Mouse (Mus musculus): ENCODE results near the gene a.

Gene a

GRCm38 (mm10) chr2:154782856-154783650 lies 8.1 kb upstream of the a start:
- no peak for DNase-seq (ENCODE audit: extremely low read depth, low read depth, low spot score)

GRCm38 (mm10) chr2:154785284-154785683 lies 5.9 kb upstream of the a start:
- no peak for DNase-seq (ENCODE audit: extremely low read depth, low read depth, low spot score)

GRCm38 (mm10) chr2:154786187-154786586 lies 5.0 kb upstream of the a start:
- DNase-seq (ENCODE audit: extremely low read depth, low read depth, low spot score): no peak

DNA sequence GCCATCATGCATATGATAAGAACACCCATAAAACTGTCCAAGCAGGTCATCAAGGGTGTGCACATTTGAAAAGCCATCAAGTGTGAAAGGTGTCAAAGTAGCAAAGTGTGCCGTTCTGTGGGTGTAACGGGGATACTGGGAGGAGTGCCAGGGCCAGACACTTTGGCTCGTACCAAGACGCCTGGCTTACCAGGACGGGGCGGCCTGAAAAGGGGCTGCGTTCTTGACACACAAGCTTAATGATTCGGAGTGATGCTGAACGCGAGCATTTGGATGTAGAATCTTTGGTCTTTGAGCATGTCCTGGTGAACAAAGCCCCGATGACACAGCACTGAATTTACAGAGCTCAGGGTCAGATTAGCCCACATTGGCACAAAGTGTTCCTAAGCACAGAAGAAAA lies 4.4 kb upstream of the a start:
- no peak for DNase-seq (ENCODE audit: extremely low read depth, low read depth, low spot score)

- DNase-seq (ENCODE audit: extremely low read depth, low read depth, low spot score): no peak
These were observed 1.8 kb upstream of the a start for GRCm38 (mm10) chr2:154789381-154789780.

DNA sequence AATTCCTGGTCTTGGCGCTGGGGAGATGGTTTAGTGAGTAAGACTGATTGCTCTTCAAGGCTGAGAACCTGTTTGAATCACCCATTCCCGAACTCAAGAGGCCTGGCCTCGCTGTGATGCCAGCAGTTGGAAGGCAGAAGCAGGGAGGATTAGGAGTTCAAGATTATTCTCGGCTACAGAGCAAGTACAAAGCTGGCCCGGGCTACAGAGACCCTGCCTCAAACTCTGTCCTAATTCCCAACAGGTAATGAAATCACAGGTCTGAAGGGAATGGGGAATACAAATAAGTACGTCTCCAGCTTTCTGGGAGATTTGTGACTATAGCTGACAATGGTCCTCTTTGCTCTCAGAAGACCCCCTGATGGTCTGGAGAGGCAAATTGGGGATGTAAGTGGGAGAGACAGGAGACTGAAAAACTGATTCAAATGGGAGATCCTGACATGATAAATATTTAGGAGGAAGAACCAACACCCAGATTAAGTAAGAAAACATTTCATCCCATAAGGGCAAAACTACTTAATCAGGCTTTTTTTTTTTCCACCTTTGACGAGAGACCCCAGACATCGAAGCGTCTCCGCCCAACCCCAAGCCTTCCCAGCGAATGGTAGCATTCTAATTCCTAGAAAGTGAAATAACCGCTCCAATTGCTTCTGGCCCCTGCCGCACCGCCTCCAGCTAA lies 1.1 kb upstream of the a start:
- DNase-seq (ENCODE audit: extremely low read depth, low read depth, low spot score): no peak

- DNase-seq (ENCODE audit: extremely low read depth, low read depth, low spot score): no peak
These were observed 750 bp downstream of the a start for GRCm38 (mm10) chr2:154791661-154792642.

- no peak for DNase-seq (ENCODE audit: extremely low read depth, low read depth, low spot score)
These were observed 12.2 kb downstream of the a start for GRCm38 (mm10) chr2:154803372-154803771.

GRCm38 (mm10) chr2:154803845-154804244 lies 12.6 kb downstream of the a start:
- no peak for DNase-seq (ENCODE audit: extremely low read depth, low read depth, low spot score)

DNA sequence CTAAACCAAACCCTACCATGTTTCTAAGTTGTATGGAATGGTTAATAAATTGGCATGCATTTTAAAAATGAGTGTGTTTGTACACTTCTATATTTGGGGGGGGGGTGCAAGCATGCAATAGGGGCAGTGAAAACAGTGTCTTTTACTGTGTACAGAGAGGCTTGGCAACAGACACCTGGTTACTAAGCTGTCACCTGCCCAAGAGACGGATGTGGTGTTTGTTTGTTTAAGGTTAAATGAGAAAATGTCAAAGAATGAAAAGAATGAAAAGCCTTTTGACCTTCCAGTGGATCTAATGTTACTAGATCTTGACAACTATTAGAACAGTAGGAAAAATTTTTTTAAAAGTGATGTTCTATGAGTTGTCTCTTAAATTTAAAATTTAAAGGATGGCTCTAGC lies 16.5 kb downstream of the a start:
- no peak for DNase-seq (ENCODE audit: extremely low read depth, low read depth, low spot score)

DNA sequence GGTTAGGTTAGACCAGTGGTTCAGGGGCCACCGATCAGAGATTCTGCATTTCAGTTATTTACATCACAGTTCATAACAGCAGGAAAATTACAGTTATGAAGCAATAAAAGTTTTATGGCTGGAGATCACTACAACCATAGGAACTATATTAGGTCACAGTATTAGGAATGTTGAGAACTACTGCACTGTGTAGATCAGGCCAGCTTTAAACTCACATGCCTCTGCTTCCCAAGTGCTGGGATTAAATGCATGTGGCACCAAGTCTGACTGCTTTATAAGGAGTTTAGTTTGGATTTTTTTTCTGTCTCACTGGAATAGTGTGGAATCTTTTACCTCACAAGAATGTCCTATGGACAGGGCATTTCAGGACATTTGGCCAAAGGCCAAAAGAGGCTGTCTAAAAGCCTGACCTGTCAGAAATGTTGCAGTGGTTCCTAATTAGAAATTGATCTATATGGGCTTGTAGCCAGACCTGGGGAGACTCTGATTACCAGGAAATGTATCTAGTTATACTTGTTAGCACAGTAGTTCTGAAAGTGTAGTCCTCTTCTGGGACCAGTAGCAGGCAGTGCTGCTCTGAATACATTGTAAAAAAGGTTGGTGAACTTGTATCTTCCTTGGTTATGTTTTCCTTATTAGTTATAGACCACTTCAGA lies 18.0 kb downstream of the a start:
- DNase-seq (ENCODE audit: extremely low read depth, low read depth, low spot score): no peak

DNA sequence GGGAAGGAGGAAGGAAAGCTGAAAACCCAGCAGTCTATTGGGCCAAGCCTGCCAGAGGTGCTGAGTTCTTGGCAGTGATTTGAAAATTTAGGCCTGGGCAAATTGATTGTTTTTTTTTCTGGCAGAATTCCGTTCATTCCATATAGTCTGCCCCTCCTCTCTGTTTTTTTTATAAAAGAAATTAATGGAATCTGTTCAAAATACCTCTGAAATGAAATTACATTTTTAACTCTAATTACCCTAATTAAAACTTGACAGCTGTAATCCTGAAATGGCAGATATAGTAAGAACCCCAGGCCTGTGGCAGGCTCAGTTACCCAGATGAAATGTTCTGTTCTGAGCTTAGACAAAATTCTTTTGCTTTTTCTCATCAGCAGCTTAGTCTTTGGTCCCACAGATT lies 19.6 kb downstream of the a start:
- no peak for DNase-seq (ENCODE audit: extremely low read depth, low read depth, low spot score)

- no peak for DNase-seq (ENCODE audit: extremely low read depth, low read depth, low spot score)
These were observed 22.2 kb downstream of the a start for GRCm38 (mm10) chr2:154813426-154813825.

DNA sequence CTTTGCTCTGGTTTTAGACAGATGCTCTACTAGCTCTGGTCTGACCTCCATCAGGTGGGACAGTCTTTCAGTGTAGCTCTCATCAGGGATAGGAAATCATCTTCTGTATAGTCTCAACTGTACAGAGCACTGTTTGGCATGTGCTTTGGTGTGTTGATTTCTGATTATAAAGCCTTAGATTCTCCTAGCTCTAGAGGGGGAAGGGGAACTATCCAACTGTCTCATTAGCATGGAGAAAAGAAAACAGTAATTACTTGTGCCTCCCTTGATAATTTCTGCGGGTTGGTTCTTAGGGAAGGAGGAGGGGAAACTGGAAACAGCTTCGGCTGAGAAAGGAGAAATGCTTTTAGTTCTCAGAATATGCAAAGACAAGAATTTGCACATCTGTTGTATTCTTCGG lies 25.9 kb downstream of the a start:
- no peak for DNase-seq (ENCODE audit: extremely low read depth, low read depth, low spot score)

- DNase-seq (ENCODE audit: extremely low read depth, low read depth, low spot score): no peak
These were observed 26.6 kb downstream of the a start for GRCm38 (mm10) chr2:154817788-154818187.

DNA sequence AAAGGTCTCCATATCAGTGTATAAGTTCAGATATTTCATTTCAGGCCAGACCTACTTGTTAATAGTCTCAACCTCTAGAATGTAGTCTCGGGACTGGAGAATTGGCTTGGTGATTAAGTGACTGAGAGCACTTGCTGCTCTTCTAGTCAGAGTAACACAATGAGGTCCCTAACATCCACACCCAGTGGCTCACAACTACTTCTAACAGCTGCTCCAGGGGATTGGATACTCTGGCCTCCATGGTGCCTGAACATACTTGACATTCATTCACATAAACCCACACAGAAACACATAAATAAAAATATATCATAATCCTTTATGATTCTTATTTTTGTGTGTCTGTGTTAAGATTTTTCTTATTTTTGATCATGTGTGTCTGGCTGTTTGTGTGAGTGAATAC lies 27.4 kb downstream of the a start:
- DNase-seq (ENCODE audit: extremely low read depth, low read depth, low spot score): no peak

DNA sequence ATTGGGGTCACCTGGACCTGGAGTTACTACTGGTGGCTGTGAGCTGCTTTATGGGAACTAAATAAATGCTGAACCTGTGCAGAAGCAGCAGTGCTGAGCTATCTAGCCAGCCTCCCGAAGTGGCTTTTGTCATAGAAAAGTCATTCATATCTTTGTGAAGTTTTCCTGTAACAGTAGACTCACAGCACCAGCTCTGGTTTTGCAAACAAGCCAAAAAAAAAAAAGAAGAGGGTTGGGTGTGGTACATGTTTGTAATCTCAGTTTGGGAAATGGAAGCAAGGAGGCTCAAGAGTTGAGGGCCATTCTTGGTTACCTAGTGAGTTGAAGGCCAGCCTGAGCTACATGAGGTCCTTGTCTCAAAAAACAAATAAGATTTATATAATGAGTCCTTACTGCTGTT lies 29.1 kb downstream of the a start:
- DNase-seq (ENCODE audit: extremely low read depth, low read depth, low spot score): no peak

DNA sequence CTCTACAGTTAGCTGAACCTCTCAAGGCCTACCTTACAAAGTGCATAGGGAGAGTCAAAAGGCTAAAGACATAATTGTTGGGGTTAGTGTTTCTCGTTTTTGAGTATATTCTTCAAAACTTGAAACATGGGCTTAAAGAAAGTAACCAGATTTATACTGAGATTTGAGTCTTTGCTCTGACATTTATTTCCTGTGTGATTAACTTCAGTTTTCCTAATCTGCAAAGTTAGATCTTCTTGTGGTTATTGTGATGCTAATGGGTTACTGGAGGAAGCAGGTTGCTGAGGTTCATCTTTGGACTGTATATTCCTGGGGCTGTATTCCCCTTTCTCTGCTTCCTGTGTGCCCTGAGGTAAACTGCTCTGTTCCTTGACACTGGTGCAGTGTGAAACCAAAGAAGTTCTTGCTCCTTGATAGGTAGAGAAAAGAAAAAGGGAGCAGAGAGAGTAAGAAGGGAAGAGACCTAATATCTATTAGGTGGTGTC lies 34.9 kb downstream of the a start:
- DNase-seq (ENCODE audit: extremely low read depth, low read depth, low spot score): no peak

- DNase-seq (ENCODE audit: extremely low read depth, low read depth, low spot score): no peak
These were observed 36.3 kb downstream of the a start for GRCm38 (mm10) chr2:154827521-154827920.

- DNase-seq (ENCODE audit: extremely low read depth, low read depth, low spot score): no peak
These were observed 41.3 kb downstream of the a start for GRCm38 (mm10) chr2:154832471-154832870.

Measured in fat pad, adult 2 months (tissue).